Mouse (Mus musculus) limb, embryonic 14.5 days (tissue): ENCODE results near the gene Fem1a. TPM values are rescaled to one million over a fixed set of nuclear protein-coding genes. Genes with fewer than 3 reads are reported as not detected.
"Not testable (repeated sequence)": the region's sequence is repeated elsewhere in the genome, so short reads cannot be mapped to it uniquely, and the experiment has no call there.

ENCODE experiments used
- ATAC-seq: fragments of 200-750 bp; cut with Nextera tagmentation; 2 replicates; pipeline ENCODE4 v1.8.0; 2017; ENCODE audit warnings: low read depth, moderate number of reproducible peaks, moderate TSS enrichment; ENCODE audit not compliant: low FRiP score
- DNase-seq: peaks from one replicate; pipeline ENCODE4 v3.0.0-alpha.2; 2015; ENCODE audit warnings: low spot score
- H3K27ac ChIP-seq: fragments of 300-500 bp; sonication (generic); replicated peaks from 2 replicates; pipeline ENCODE4 v1.5.1; 2014; ENCODE audit warnings: low read depth, mild to moderate bottlenecking, low read length, moderate library complexity, mixed read lengths
- H3K27me3 ChIP-seq: fragments of 300-500 bp; sonication (generic); 2 replicates; pipeline ENCODE4 v1.6.1; 2014; ENCODE audit warnings: low read length, mixed read lengths; ENCODE audit not compliant: control insufficient read depth, insufficient read depth
- H3K36me3 ChIP-seq: fragments of 300-500 bp; sonication (generic); 2 replicates; pipeline ENCODE4 v1.6.1; 2014; ENCODE audit warnings: mild to moderate bottlenecking, low read length, moderate library complexity, mixed read lengths; ENCODE audit not compliant: control insufficient read depth, insufficient read depth
- H3K4me1 ChIP-seq: fragments of 300-500 bp; sonication (generic); 2 replicates; pipeline ENCODE4 v1.6.1; 2014; ENCODE audit warnings: antibody characterized with exemption, low read length, mixed read lengths; ENCODE audit not compliant: control insufficient read depth, insufficient read depth
- H3K4me2 ChIP-seq: fragments of 300-500 bp; sonication (generic); replicated peaks from 2 replicates; pipeline ENCODE4 v1.6.1; 2014; ENCODE audit warnings: low read depth, mild to moderate bottlenecking, low read length, moderate library complexity; ENCODE audit not compliant: severe bottlenecking
- H3K4me3 ChIP-seq: fragments of 300-500 bp; sonication (generic); replicated peaks from 2 replicates; pipeline ENCODE4 v1.5.1; 2014; ENCODE audit warnings: low read length
- H3K9ac ChIP-seq: fragments of 300-500 bp; sonication (generic); 2 replicates; pipeline ENCODE4 v1.6.1; 2014; ENCODE audit warnings: mild to moderate bottlenecking, low read depth, low read length, moderate library complexity; ENCODE audit not compliant: severe bottlenecking
- H3K9me3 ChIP-seq: fragments of 300-500 bp; sonication (generic); 2 replicates; pipeline ENCODE4 v1.6.1; 2016; ENCODE audit warnings: low read length; ENCODE audit not compliant: control insufficient read depth
- POLR2A ChIP-seq: fragments of 200-500 bp; IDR thresholded peaks from 2 replicates; pipeline ENCODE4 v1.8.0; 2012; ENCODE audit warnings: inconsistent platforms, mild to moderate bottlenecking, moderate library complexity, borderline replicate concordance; ENCODE audit not compliant: insufficient read depth, insufficient read length; ENCODE audit errors: extremely low read depth
- WGBS: fragments of 180-500 bp; shearing (Covaris S2); extraction: QIAGEN DNeasy Blood & Tissue Kit; methylation state at CpG from one replicate; pipeline ENCODE4 v1.1.7; 2014; 5-methylcytosine and 5-hydroxymethylcytosine counted together
- polyA plus RNA-seq, 2 experiments: library from polyadenylated mRNA; depleted of rRNA in 1 of 2; stranded (reverse) in 1 of 2; unstranded in 1 of 2; fragments of >200 nt; fragmentation: Nextera tagmentation in 1 of 2; extraction: Ambion mirVana in 1 of 2; gene quantifications; 2 replicates each; pipeline versions ENCODE4 v1.2.1 to v1.2.3; 2012 to 2014

The Fem1a gene
- polyA plus RNA-seq, 2 experiments, result 14.5 to 16.0 TPM

GRCm38 (mm10) chr17:56255429-56255828, 1.2 kb upstream of the Fem1a start:
- H3K9me3 ChIP-seq, result no peaks in the 10 kb centered on the region
- ATAC-seq (peak; percentile 7; the same call in 1 of the 2 replicates), DNase-seq (no peak)
- H3K9ac ChIP-seq, result no peak overlapping the region
- no peak for TF ChIP-seq POLR2A
- H3K4me1 ChIP-seq, result peaks cover 11% of the 10 kb centered on the region; the same call in 1 of the 2 replicates
- peak overlapping the region; percentile 13; the same call in 1 of the 2 replicates for H3K4me3 ChIP-seq
- 17% methylated on average over 9 of the region's 9 CpGs for WGBS
- peaks cover 22% of the 10 kb centered on the region for H3K36me3 ChIP-seq
- peak overlapping the region; percentile 38 for H3K4me2 ChIP-seq
- no peaks in the 10 kb centered on the region for H3K27me3 ChIP-seq
- peak overlapping the region; percentile 58 for H3K27ac ChIP-seq

GRCm38 (mm10) chr17:56255863-56256238, 759 bp upstream of the Fem1a start:
- Histone ChIP-seq H3K4me3 (peak overlapping the region; percentile 65), H3K36me3 (peaks cover 27% of the 10 kb centered on the region), H3K4me1 (peaks cover 11% of the 10 kb centered on the region; the same call in 1 of the 2 replicates), H3K9me3 (no peaks in the 10 kb centered on the region), H3K27ac (peak overlapping the region; percentile 82), H3K4me2 (peak overlapping the region; percentile 58), H3K27me3 (no peaks in the 10 kb centered on the region), H3K9ac (peak overlapping the region; percentile 12; the same call in 1 of the 2 replicates)
- TF ChIP-seq POLR2A, result no peak
- peak; percentile 94 for ATAC-seq
- DNase-seq, result peak; percentile 98
- WGBS, result 0% methylated on average over 32 of the region's 32 CpGs

DNA sequence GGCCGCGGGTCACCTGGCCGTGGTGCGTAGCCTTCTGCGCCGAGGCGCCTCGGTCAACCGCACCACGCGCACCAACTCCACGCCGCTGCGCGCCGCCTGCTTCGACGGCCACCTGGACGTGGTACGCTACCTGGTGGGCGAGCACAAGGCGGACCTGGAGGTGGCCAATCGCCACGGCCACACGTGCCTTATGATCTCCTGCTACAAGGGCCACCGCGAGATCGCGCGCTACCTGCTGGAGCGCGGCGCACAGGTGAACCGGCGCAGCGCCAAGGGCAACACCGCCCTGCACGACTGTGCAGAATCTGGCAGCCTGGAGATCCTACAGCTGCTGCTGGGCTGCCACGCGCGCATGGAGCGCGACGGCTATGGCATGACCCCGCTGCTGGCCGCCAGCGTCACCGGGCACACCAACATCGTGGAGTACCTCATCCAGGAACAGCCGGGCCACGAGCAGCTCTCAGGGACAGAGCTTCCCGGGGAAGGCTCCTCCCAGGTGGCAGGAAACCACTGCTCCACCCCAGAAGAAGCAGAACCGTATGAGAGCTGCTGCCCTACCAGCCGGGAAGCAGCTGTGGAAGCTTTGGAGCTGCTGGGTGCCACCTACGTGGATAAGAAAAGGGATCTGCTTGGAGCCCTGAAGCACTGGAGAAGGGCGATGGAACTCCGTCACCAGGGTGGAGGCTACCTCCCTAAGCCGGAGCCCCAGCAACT, 728 bp downstream of the Fem1a start:
- ATAC-seq, result no peak
- no peak for TF ChIP-seq POLR2A
- peaks cover 41% of the 10 kb centered on the region for H3K36me3 ChIP-seq
- H3K9me3 ChIP-seq, result no peaks in the 10 kb centered on the region
- peaks cover 11% of the 10 kb centered on the region; the same call in 1 of the 2 replicates for H3K4me1 ChIP-seq
- peak overlapping the region; percentile 65 for H3K4me3 ChIP-seq
- WGBS, result 11% methylated on average over 48 of the region's 58 CpGs
- DNase-seq, result no peak
- H3K27me3 ChIP-seq, result no peaks in the 10 kb centered on the region
- peak overlapping the region; percentile 55 for H3K9ac ChIP-seq
- peak overlapping the region; percentile 81 for H3K4me2 ChIP-seq
- no peak overlapping the region for H3K27ac ChIP-seq

GRCm38 (mm10) chr17:56258269-56258668, 1.7 kb downstream of the Fem1a start:
- H3K9ac ChIP-seq, ATAC-seq, DNase-seq, H3K4me3 ChIP-seq, H3K9me3 ChIP-seq, H3K27me3 ChIP-seq, H3K27ac ChIP-seq, H3K4me2 ChIP-seq: not testable (repeated sequence)
- Histone ChIP-seq H3K4me1 (peaks cover 11% of the 10 kb centered on the region; the same call in 1 of the 2 replicates), H3K36me3 (peaks cover 47% of the 10 kb centered on the region)
- 90% methylated on average over 16 of the region's 19 CpGs for WGBS

GRCm38 (mm10) chr17:56258812-56259211, 2.2 kb downstream of the Fem1a start:
- DNase-seq, H3K9me3 ChIP-seq, ATAC-seq, H3K4me2 ChIP-seq, H3K27ac ChIP-seq, H3K27me3 ChIP-seq, H3K9ac ChIP-seq, H3K4me3 ChIP-seq: not testable (repeated sequence)
- Histone ChIP-seq H3K36me3 (peaks cover 47% of the 10 kb centered on the region), H3K4me1 (peaks cover 11% of the 10 kb centered on the region; the same call in 1 of the 2 replicates)
- 79% methylated on average over 2 of the region's 2 CpGs for WGBS
